Mouse (Mus musculus) activated CD4-positive, CD25-positive, alpha-beta regulatory T cell, adult 4 months (primary cell): Measurements from ENCODE around the gene 1700001O22Rik. TPM values are rescaled to one million over a fixed set of nuclear protein-coding genes. Genes with fewer than 3 reads are reported as not detected.

Experiments
- ATAC-seq: one replicate; pipeline ENCODE4 v1.8.0; 2017
- polyA plus RNA-seq, 2 experiments: library from polyadenylated mRNA; unstranded; fragments of 100-300 nt; shearing (Covaris generic); gene quantifications; one replicate each; pipeline ENCODE4 v1.2.1; 2017

Gene 1700001O22Rik
- polyA plus RNA-seq, 2 experiments from 2014 or later, result 0.73 to 0.76 TPM

DNA sequence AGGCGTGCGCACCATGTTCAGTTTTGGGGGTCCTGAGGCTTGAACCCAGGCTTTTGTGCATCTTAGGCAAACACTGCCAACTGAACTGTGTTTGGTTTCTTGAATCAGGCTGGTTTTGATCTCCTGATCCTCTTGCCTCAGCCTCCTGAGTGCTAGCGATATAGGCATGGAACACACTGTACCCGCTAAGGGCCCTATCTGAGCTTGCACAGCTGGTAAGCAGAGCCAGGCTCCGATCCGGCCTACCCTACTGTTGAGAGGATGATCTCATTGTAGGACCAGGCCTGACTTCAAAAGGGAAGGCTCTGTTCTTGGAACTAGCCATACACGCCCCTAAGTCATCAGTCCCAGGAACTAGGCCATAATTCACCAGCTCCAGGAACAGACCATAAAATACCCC, 7.1 kb upstream of the 1700001O22Rik start:
- no peak for ATAC-seq

DNA sequence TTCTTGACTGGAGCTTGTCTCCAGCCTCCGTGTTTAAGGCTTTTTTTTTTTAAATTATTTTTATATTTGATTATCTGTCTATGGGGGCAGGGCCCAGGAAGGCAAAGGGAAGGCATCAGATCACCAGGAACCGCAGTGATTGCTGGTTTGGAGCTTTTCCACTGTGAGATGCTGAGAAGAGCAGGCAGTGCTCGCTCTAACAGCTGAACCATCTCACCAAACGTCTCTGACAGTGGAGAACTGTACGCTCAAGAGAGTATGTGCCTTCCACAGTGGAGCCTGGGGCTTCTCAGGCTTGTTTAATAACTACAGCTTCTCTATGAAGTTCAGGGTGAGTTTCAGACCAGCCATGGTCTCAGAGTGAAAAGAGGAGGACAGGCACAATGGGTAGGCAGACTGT, 6.0 kb upstream of the 1700001O22Rik start:
- no peak for ATAC-seq

DNA sequence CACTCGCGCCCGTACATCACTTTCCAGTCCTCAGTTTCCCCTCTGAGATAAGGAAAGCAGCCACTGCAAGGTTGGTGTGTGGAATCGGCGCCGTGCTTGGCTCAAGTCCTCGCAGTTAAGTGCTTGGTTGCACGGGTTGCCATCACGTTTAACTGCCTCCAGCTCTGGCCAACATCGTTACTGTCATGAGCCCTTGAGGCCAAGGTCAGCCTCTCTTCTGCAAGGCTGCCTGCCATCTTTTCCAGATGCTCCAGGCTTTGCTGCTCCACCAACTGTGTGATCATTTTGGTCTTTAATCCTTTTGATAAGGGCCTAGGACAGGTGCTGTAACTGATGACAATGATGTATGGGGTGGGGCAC, 4.8 kb upstream of the 1700001O22Rik start:
- no peak for ATAC-seq

DNA sequence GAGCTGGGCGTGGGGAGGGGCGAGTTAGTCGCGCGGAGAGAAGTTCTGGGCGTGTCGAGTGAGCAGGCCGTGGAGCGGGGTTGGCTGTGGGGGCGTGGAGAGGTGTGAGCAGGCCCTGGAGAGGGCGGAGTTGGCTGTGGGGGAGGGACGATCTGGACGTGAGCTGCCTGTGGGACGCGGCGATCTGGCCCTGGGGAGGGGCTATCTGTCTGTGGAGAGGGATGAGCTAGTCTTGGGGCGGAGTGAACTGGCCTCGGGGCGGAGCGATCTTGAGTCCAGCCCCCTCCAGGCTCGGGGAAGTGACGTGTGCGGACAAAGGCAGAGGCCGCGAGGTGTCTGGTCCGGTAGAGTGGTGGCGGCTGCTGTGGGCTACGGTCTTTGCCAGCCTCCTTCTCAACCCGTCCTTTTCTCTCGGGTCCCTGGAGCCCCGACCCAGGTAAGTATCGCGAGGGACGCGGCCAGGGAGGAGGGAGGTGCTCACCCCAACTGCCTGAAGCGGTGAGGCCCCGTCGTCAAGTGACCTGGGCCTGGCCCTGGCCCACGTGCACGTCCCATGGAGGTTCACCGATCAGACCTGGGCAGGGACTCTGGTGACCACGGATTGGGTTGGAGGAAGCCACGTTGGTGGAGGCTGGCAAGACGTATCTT, 4.3 kb upstream of the 1700001O22Rik start, which contains the start of gene Ntmt1:
Ntmt1 (plus strand) TSS at position 179 of the 648 bp plus-strand sequence.
- ATAC-seq, result peak; percentile 98

DNA sequence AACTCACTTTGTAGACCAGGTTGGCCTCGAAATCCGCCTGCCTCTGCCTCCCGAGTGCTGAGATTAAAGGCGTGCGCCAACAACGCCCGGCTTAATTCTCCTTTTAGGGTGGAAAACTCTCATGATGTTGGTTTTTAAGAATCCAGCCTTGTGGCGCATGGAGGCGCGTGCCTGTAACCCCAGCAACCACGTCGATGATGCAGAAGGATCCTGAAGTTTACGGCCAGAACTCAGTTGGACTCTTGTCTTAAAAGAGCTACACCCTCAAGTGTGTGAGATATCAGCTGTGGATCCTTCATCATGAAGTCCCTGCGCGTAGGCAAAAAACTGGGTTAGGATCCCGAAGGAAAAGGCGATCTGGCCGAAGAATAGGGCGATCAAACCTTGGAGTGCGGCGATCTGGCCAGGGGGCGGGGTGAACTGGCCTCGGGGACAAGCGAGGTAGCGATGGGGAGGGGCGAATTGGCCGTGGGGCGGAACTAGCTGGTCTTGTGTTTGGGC, 3.7 kb upstream of the 1700001O22Rik start:
- ATAC-seq, result no peak

DNA sequence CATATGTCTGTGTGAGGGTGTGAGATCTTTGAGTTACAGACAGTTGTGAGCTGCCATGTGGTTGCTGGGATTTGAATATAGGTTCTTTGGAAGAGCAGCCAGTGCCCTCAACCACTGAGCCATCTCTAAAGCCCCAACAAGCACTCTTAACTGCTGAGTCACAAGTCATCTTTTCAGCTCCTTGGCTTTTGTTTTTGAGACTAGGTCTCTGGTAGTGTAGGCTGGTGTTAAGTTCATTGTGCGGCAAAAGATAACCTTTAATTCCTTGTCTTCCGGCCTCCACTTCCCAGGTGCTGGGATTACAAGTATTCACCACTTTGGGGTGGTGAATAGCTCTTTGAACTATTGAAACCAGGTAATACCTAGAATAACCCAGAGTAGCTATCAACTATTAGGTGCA, 2.5 kb upstream of the 1700001O22Rik start:
- no peak for ATAC-seq

DNA sequence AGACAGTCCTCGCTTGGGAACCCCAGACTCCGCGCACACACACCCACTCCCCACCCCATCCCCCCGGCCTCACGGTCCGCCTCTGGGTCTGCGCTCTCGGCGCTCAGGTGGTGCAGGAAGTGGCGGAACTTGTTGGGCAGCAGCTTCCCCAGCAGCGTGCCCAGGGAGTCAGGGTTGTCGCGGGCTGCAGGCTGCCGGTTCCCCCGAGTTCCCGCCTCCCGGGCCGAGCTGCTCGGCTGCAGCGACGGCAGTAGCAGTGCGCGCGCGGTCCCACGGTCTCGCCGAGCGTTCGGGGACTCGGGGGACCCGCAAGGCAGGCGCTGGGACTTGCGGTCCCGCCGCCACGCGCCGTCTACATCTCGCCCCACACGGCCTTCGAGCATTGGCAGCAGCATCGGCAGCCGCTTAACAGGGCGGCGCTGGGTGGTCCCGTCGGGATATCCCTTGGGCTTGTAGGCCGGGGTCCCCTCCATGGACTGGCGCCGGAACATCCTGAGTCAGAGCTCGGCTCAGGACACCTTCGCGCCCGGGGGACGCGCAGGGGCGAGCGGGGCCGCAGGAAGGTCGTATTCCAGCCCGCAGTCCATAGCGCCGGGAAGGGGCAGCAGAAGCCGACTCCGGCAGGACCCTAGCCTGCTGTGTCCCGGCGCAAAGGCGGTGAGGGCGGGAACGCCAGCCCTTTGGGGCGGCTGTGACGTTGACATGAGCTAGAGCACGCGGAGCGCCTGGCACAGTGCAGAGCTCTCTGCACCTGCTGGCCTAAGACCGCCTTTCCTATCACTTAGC, 2.2 kb downstream of the 1700001O22Rik start:
- ATAC-seq, result peak; percentile 52

DNA sequence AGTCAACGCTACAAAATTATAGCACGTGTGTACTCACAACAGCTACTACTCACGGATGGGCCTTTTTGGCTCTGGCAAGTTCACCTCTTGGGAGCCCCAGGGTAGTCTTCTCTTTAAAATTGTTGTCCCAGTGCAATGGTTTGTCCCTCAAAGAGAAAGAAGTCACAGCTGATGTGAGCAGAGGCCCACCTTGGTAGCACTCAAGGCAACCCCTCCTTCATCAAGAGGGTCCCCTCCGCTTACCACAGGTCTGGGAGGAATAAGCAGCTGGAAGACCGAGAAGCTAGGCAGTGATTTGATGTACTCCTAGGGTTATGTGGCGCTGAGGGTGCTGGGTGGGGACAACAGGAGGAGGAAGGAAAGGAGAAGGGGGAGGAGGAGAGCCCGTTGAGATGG, 2.8 kb downstream of the 1700001O22Rik start:
- ATAC-seq, result no peak

DNA sequence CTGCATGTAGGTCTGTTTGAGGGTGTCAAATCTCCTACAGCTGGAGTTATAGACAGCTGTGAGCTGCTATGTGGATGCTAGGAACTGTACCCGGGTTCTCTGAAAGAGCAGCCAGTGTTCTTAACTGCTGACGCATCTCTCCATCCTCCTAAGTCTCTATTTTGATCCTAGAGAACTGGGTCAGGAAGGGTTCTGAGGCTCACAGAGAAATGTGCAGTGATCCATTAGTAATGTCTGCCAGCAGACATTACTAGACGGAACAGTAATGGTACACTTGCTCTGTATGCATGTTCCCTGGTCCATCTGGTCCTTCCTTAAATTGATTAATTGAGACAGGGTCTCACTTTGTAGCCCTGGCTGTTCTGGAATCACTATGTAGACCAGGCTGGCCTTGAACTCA, 4.0 kb downstream of the 1700001O22Rik start:
- ATAC-seq, result no peak

DNA sequence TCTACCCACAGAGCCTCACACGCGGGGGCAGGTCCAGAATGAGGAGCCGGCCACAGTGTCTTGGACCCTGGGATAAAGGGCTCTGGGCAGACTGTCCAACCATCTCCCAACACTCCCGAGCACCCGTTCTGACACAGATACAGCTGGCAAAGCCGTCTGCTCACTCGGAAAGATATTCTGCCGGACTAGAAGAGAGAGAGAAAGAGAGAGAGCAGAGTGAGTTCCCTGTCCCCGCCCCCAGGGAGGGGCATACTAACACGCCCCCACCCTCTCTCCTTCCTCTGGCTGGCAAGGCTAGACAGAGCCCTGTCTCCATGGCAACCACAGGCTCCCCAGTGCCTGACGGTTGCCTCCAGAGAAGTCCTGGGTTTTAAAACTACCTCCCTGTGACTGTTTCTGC, 7.1 kb downstream of the 1700001O22Rik start:
- ATAC-seq, result peak; percentile 79

DNA sequence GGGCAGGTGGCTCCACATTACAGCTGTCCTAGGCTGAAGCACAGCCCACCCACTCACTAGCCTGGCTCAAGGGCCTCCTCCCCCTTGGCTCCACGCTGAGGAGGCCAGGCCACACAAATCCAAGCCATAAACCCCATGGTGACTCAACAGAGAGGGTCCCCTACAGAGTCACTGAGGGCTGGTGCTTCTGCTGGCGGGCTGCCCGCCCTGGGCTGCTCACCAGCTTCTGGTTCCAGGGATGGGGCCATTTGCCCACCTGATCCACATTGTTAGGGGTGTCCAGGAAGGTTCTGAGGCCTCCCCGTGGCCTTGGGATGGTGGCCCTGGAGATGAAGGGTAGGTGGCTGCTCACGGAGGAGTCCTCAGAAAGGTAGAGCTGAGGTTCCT, 7.6 kb downstream of the 1700001O22Rik start:
- ATAC-seq, result no peak

DNA sequence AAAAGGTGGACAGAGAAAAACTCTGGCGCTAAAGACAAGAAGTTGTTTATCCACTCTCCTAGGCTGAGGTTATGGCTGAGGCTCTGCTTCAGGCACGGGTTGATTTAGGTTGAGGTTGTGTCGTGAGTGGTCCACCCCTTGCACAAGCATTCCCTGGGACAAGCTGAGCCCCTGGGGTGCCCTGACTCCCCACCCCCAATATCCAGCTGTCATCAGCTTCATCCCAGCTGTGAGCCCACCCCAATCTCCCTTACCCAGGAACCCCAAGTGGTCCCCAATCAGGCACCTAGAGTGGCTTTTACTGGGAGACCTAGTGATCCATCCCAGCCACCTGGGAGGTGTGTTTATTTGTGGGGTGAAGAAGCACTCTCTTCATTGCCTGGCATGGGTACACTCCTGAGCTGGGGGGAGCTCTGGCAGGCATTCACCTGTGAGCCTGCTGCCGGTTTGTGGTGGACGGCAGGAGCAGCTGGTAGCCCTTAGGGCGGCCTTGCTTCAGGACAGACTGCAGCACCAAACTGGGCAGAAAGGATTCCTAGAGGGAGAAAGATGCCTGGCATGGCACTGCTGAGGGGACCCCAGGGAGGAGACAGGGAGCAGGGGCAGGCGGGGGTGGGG, 8.1 kb downstream of the 1700001O22Rik start:
- ATAC-seq, result no peak

DNA sequence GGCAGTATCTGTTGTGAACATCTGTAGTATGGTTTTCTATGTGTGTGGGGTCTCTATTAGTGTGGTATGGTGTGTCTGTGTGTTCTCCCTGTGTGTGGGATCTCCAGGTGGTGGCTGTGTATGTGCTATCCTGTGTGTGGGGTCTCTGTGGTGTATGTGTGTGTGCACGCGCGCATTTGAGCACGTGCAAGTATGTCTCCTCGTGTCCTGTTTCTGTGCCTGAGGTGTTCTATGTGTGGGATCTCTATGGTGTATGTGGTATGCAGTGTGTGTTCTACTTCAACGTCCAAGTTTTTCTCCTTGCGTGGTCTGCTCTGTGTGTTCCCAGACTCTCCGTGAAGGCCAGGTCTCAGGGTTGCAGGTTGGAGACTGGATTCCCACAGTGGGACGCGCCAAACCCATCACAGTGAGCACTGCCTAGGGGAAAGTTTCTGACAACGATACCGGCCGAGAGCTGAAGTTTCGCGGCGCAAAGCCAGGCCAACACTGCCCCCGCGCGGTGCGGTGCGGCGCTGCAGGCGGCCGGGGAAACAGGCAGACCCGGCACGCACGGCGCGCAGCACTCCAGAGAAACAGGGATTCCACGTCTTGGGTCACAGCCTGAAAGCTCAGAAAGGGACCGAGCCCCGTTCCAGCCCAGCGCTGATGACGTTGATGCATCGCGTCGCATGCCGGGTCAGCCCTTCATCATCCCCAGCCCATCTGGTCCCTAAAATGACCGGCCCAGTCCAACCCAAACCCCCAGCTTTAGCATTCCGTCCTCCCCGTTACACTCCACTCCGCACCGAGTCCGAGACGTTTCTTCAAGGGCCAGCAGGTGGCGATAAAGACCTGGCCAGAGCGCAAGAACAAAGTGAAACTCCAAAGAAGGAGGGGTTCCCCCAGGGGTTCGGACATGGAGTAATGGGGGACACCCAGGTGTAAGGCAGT, 9.0 kb downstream of the 1700001O22Rik start:
- peak; percentile 65 for ATAC-seq

DNA sequence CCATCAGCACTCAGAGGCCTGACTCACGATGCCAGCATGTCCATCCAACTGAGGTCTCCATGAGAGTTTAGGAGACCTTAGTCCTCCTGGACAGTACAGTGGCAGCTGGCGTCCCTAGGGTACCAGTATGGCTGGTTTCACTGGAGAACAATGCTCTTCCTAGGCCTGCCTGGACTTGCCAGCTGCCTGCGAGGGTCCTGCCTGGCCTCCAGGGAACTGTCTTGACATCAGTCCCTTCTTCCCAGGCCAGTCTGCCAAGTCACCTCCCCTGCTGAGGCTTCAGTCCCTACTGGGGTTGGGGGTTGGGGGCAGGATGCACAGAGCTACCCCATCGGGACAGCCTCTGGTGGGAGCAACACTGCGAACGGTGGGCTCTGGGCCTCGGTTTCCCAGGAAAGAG, 11.4 kb downstream of the 1700001O22Rik start:
- ATAC-seq, result no peak

DNA sequence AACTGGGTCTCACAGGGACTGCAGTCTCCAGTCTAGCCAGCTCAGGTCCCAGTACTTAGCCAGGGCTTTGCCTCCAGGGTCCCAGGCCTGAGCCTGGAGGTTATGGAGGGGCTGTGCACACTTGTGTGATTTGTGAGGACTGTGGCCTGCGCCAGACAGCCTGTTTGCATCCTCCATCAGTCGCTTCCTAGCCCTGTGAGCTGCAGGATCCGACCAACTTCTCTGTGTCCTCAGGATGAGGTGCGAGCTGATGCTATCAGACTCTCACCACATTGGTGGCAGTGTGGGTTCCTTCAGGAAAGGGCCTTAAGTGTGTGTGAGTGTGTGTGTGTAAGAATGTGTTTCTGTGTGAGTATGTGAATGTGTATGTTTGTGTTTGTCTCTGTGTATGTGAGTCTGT, 16.0 kb downstream of the 1700001O22Rik start:
- no peak for ATAC-seq

DNA sequence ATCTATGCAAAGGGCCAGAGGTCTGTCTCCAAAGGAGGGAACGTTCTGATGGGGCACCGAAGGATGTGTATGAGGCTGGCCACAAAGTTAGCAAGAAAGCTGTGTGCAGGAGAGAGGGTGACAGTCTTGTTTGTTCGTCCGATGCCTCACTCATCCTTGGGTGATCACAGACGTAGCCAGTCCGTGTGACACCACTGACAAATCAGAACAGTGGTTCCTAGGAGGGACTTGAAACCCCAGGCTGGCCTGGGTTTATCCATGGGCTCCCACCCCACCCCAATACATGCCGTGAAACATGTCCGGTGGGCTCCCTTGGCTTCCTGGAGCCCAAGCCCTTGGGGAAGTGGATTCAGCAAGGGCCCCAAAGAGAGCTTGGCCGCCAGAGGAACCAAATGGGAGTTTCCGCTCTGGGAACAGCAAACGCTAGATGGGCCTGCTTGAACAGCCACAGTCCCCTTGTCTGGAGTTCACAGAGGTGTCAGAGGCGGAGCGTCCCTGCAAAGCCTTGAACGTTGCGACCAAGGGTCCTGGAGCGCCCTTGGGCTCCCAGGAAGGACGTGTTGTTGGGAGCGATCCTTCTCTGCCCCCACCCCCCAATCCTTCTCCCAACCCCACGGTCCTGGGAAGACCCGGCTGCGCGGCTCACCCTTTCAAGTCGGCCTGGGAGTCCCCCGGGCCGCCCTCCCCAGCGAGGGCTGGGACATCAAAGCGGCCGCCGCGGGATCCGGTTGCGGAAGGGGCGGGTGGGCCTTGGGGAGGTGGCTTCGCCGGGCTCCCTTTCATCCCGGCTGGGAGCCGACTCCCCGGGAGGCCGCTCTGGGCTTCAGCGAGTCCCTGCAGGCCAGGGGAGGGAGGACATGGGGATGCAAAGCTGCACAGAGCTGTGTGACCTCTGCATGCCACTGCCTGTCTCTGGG, 19.1 kb downstream of the 1700001O22Rik start:
- ATAC-seq, result no peak

DNA sequence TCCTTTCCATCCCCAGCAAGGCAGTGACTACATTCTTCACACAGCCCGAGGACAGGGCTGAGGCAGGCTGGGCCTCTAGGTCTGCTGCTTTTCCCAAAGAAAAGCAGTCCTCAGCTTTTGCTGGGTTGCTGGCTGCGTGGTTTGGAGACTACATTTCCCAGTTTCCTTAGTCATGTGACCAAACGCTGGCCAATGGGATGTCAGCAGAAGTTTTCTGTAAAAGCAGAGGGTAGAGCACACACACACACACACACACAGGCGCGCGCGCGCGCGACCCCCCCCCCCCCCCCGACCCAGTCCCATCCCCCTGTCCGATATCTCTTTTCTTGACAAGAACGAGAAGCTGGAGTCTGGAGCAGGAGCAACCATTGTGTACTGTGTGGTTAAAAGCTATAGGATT, 20.1 kb downstream of the 1700001O22Rik start:
- no peak for ATAC-seq

DNA sequence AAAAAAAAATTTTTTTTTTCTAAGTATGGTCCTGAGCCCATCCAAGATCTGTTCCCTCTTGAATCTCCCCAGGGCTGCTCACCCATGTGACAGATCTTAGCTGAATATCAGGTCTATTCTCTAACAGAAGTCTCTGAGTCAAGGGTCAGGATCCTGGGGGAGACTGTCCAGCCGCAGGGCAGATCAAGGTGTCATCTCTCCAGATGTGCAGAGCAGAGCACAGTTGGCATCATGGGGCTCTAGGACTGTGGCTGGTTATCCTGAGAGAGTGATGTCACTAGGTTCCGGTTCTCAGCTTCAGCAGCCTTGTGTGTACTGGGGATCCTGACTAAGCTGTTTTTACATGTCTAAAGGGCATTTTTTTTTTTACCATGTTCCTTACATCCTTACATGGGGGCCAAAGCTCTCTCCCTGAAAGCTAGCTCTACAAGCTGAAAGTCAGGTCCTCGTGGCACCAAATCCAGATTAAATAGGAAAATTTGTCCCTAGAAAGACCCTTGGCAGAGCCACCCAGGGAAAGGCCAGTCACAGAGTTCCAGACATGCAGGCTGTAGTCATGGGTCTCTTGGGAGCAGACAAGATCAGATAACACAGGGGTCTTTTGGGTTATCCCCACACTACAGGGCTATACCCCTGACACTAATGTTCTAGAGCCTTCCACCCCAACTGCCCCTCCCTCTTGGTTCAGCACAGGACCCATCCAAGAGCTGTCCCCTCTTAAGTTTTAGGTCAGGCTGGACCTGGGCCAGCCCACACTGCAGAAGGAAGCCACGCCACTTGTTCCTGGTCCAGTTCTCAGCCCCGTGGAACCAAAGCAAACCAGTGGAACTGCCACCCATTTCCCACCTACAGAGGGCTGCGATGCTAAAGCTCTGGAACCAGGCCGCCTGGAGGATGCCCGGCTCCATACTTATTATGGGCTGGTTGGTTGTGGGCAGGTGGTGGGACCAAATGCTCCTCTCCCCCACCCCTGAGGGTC, 20.9 kb downstream of the 1700001O22Rik start:
- ATAC-seq, result no peak

DNA sequence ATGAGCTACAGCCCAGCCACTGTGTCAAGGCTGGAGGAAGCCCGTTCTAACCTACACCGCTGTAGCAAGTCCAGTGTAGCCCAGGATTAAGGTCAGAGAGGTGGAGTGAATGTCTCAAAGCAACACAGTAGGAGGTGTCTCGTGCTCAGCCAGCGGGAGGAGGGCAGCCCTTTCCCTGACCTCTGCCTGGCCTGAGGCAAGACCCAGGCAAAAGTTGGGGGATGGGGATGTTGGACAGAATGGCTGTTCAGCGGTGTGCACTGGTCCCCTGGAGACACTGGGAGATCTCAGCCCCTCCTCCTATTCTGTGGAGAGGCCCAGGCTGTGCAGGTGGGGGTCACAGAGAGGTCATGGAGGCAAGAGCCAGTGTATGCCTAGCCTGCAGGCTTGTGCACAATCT, 24.2 kb downstream of the 1700001O22Rik start:
- ATAC-seq, result no peak

DNA sequence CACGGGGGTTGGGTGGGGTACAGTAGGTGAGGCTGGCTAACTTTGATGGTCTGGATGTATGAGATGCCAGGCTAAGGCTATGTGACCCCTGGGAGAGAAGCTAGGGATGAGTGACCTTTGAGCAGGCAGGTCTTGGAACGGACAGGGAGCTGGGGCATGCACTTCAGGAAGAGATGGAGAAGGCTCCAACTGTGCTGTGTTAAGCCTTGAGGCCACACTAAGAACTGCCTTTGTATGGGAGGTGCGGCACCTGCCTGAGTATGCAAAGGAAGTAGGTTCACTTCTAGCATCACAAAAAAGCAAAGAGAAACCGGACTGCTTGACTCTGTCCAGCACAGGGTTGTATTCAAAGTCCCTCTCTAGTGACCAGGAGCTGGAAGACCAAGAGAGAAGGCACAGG, 25.2 kb downstream of the 1700001O22Rik start:
- ATAC-seq, result no peak
